Mouse (Mus musculus) A20 (cell line): ENCODE results near the gene Invs.

Experiments
- DNase-seq: peaks from one replicate; pipeline ENCODE4 v3.0.0-alpha.2; 2011; ENCODE audit warnings: low read depth, low spot score

Gene Invs

GRCm38 (mm10) chr4:48454106-48454773, 174.7 kb downstream of the Invs start:
- no peak for DNase-seq

GRCm38 (mm10) chr4:48458436-48458835, 178.9 kb downstream of the Invs start:
- no peak for DNase-seq

GRCm38 (mm10) chr4:48461060-48461459, 181.5 kb downstream of the Invs start:
- no peak for DNase-seq

GRCm38 (mm10) chr4:48470977-48471376, 191.4 kb downstream of the Invs start:
- no peak for DNase-seq

- peak; percentile 54 for DNase-seq
Measured at GRCm38 (mm10) chr4:48472052-48472791, 192.7 kb downstream of the Invs start.

- DNase-seq, result peak; percentile 96
Measured at GRCm38 (mm10) chr4:48472792-48473650, 193.5 kb downstream of the Invs start, which contains the start of gene Tex10. Gene Tex10 (minus strand): TSS chr4:48473459.

GRCm38 (mm10) chr4:48473651-48474011, 194.1 kb downstream of the Invs start:
- DNase-seq, result no peak

- peak; percentile 55 for DNase-seq
Measured at GRCm38 (mm10) chr4:48481287-48481686, 201.7 kb downstream of the Invs start.
